Mouse (Mus musculus) spleen, postnatal 10 days (tissue): ENCODE data around the gene Plekhh3.
A peak's percentile ranks its signal among the peaks of the same experiment; 100 is the strongest.
"Not testable (repeated sequence)": the region's sequence is repeated elsewhere in the genome, so short reads cannot be mapped to it uniquely, and the experiment has no call there.

Experiments used
- DNase-seq, 2 experiments: peaks; one replicate each; pipeline ENCODE4 v3.0.0; 2021 to 2022; ENCODE audit warnings: low spot score in 2 of 2

Plekhh3 gene

DNA sequence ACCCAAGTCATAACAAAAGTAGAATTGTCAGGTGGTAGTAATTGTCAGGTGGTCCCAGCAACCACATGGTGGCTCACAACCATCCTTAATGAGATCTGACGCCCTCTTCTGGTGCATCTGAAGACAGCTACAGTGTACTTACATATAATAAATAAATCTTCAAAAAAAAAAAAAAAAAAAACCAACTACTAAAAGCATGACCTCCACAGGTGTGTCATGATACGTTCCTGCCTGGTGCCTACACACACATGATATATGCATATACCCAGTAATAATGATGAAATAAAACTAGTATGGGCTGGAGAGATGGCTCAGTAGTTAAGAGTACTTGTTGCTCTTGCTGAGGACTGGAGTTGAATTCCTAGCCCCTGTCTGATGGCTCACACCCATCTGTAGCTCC lies 20.1 kb downstream of the Plekhh3 start:
- no peak for DNase-seq

DNA sequence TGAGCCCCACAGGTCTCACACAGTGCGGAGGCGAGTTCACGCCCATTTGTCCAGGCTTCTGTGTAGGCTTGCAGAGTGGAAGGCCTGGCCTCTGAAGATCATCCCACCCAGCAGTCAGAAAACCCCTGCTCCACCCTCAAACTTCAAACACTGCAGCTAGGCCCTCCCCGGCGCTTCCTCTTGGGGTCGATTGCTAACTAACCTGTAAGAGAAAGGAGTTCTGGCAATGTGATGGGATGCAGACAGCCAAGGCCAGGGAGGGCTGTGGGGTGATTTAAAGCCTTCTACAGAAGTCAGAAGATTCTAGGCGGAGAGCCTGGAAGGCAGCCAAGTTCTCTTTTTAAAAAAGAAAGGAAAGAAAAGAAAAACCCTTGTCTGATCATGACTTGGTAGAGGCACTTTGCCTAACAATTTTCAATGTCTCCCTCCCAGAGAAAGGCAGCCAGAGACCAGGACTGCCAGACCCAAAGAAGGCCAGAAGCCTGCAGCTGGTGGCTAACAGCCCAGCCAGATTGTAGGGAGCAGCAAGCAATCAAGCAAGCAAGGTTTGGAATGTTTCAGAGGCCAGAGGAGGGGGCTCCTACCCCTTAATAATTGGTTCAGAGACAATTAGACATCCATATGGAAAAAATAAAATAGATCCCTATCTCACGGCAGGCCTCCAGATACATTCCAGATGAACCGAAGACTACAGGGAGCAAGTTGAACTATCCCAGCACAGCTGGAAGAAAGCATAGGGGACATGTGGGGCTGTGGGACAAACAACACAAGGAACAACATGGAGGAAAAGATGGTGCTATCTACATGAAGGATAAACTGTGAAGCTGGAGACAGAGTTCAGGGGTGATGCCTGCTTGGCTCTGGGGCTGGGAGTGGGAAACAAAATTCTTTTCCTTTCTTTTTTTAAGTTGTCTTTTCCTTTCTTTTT lies 21.7 kb downstream of the Plekhh3 start:
- DNase-seq, result no peak

DNA sequence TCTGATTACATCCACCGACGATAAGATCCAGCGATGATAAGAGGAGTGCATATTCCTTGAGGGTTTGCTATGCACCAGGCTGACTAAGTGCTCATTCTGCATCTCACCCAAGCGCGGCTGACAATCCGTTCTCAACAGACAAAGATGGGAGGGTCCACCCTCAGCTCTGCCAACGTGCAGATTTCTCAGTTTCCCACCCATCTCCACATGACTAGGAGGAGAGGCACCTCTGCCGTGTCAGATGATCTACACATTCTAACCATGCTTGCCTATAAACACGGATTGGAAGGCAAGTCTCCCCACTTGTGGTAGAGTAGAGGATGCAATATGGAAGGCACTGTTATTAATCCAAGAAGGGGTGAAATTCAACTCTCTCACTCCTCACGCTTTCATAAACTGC lies 22.4 kb downstream of the Plekhh3 start:
- DNase-seq, result no peak

DNA sequence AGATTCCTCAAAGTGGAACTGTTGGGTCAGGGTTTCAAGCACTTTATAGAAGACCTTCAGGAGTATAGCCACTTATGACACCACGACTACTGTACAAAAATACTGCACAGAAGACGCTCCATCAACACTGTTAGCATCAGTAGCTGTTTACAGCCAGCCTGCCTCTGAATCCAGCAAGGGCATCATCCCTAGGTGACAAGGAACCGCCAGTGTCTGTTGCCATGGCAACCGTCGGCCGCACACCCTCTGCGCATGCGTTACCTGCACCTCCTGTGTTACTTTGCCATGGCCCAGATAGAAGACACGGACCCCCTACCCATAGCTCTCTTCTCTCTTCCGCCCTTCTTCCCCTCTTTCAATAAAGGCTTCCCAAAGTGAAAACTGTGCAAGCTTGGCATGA lies 24.8 kb downstream of the Plekhh3 start:
- no peak for DNase-seq

DNA sequence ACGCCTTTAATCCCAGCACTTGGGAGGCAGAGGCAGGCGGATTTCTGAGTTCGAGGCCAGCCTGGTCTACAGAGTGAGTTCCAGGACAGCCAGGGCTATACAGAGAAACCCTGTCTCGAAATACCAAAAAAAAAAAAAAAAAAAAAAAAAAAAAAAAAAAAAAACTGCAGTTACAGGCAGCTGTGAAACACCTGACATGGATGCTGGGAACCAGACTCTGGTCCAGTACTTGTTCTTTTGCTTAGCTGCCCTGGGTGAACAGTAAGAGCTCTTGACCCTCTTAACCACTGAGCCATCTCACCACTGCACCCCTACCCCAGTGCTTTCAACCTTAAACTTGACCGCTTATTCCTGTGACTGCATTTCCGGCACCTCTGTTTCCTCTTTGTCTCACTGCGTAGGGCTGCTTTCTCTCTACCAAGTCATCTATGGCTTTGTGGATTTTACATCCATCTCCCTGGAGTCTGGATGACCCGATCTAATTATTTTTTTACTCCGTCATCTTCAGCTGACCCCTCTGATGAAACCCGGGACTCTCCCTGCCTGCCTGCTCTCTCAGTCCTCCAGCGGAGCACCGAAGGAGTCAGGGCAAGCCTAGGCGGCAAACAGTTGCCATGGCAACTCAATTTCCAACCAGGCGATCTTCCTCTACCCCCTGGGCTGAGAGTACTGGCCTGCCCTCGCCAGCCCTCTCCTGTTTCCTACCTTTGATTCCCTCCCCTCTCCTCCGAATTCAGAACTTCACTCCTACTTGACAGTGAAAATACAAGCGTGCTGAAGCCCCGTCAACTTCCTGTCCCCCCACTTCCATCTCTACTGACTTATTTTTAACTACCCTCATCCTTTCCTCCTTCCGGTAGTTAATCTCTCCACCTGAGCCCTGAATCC lies 27.6 kb downstream of the Plekhh3 start:
- peak in 1 of 2 experiments; percentile 40 for DNase-seq

DNA sequence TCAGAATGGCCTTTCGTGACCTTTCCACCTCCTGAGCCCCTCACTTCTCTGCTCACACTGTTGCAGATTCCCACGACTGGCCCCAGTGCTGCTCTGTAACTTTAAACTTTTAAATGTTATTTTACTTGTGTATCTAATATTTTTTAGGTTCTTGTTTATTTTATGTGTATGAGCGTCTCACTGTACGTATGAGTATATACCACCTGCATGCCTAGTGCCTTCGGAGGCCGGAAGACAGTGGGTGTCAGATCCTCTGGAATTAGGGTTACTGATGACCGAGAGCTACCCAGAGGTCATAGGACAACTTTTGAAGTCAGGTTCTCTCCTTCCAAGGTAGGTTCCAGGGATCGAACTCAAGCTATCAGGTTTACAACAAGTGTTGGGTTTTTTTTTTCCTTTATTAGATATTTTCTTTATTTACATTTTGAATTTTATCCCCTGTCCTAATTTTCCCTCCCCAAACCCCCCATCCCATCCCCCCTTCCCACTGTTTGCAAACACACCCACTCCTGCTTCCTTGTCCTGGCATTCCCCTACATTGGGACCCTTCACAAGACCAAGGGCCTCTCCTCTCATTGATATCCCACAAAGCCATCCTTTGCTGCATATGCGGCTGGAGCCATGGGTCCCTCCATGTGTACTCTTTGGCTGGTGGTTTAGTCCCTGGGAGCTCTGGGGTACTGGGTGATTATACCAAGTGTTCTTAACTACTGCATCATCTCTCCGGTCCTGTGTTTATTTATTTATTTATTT lies 28.8 kb downstream of the Plekhh3 start:
- no peak for DNase-seq

DNA sequence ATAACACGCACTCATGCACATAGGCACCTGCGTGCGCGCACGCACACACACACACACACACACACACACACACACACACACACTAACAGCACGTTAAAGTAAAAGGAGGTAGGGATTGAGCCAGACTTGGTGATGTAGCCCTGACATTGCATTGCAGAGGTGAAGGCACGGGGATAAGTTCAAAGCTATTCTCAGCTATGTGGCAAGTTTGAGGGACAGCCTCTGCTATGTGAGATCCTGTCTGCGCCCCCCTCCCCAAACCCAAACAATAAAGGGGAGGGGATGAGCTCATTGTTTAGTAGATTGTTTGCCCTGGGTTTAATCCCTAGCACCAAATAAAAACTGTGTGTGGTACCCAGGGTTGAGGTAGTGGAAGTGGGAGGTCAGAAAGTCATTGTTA lies 30.1 kb downstream of the Plekhh3 start:
- no peak for DNase-seq

DNA sequence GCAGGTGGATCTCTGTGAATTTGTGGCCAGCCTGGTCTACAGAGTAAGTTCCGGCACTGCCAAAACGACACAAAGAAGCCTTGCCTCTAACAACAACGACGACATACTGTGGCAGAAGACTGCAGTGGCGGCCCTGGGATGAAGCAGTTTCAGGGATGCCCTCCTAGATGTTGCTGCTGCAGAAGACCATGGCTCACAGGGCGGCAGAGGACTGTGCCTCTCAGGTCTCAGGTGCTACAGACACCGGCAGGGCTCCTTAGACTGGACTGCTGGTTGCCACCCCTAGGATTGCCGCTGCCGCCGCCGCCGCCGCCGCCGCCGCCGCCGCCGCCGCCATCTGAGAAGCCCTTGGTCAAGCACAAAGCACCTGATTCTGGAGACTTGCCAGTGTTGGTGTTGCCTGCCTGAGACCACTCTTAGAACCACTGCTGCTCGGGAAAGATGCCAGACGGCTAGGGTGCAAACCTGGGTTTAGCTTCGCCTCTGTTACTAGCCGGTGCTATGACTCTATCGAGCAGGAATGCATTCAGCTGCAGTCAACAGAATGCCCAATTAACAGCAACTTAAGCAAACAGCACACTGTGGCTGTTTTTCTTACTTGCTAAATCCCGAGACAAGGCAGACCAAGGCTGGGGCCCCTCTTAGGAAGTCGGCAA lies 30.9 kb downstream of the Plekhh3 start:
- DNase-seq, result no peak

DNA sequence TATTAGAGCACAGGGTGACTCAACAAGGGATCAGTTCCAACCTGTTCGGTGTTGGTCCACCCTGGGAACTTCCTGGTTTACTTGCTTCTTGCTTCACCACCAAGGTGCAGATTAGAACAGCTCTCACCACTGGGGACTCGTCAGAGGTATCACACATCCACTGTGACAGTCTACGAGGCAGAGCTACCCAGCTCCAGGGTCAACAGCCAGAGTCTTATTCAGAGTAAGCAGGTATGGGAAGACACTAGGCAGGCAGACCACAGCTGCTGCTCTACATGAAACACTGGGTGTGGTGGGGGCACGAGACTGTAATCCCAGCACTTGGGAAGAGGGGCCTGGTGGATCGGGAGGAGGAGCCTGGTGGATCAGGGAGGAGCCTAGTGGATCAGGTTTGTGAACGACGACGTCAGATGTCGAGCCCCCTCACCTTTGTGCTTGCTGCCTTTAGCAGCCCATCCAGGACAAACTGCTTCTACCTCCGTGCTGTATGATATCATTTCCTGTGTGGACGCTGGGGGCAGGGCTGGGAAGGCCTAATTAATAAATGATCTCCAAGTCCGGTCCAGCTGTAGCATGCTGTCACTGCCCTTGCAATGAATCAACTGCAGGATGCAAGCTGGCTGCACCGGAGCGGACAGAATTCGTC lies 32.5 kb downstream of the Plekhh3 start:
- no peak for DNase-seq

DNA sequence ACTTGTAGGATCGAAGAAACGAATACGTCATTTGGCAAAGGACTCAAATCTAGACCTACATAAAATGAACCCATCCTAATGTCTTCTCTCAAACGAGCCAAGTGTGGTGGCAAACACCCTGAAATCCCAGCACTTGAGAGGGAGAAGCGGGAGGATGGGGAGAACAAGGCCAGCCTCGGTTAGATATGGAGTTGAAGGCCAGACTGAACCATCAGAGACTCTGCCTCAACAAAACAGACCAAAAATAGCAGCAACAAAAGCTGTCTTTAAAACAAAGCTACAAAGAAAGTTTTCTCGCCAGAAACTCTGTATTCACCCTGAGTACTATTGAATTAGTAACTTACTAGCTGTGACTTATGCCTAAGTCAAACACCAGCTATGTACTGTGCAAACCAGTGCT lies 34.2 kb downstream of the Plekhh3 start:
- DNase-seq, result no peak

DNA sequence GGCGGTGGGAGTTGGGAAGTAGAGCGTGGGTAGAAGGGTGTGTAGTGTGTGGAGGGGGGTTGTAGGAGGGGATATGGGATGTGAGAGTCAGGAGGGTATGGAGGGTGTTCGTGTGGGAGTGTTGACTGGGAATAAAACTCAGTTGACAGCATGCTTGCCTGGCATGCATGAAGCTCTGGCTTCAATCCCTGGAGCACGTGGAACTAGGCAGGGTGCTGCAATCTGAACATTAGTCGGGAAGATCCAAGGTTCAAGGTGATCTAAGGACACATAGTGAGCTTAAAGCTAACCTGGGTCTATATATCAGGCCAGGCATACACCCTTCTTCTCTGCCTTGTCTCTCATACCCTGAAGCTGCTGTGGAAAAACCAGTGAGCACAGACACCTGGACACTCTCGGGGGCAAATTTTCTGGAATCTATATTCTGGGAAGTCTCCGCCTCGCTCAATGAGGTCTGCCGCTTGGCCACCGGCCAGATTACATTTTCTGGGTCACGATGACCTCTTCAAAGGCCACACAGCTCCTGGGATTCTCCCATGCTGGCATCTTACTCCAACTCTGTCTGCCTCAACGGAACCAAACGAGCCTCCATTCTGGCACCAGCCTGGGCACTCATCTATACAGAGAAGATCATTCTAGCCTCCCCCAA lies 36.8 kb downstream of the Plekhh3 start:
- DNase-seq, result no peak

DNA sequence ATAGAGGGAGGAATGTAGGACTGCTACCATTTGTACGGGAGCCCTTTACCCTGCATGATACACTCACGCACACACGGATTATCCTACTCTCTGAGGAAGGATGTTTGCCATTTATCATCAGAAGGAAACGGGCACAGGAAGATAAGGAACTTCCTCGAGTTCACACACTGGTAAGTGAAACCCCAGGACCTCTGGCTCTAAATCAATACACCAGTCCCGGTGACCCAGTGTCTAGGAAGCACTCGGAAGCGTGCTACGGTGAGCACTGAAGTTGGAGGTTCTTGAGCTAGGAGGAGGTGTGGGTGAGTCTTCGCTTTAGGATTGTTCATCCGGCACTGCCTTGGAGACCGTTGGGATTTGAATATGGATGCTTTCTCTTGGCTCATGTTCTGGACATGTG lies 38.1 kb downstream of the Plekhh3 start:
- no peak for DNase-seq

DNA sequence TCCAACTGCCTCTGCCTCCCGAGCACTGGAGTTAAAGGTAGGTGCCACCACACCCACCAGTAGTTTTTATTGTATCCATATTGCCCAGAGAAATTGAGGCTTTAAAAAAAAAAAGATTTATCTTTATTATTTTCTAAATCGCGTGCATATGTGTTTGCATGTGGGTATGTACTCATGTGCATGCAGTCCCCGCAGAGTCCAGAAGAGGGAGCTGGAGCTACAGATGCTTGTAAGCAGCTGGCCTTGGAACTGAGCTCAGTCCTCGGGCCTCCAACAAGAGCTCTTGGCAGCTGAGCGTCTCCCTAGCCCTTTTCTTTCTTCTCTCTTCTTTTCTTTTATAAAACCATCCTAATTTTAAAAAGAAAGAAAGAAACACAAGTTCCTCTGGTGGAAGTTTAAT lies 39.5 kb downstream of the Plekhh3 start:
- peak in 1 of 2 experiments; percentile 54 for DNase-seq

DNA sequence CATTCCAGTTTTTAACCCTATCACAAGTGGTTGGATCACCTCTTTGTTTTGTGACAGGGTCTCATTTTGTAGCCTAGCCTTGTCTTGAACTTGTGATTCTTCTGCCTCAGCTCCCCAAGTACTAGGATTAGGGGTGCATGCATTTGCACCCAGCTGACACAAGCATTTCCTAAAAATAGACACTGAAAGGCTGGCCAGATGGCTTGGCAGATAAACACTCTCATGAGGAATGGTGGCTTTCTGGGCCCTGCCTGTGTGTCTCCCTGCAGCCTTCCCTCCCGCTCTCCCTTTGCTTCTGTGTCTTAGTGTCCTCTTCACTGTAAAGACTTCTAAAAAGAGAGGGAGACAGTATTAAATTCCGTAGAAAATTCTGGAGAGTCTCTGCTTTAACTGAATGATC lies 40.0 kb downstream of the Plekhh3 start:
- no peak for DNase-seq

DNA sequence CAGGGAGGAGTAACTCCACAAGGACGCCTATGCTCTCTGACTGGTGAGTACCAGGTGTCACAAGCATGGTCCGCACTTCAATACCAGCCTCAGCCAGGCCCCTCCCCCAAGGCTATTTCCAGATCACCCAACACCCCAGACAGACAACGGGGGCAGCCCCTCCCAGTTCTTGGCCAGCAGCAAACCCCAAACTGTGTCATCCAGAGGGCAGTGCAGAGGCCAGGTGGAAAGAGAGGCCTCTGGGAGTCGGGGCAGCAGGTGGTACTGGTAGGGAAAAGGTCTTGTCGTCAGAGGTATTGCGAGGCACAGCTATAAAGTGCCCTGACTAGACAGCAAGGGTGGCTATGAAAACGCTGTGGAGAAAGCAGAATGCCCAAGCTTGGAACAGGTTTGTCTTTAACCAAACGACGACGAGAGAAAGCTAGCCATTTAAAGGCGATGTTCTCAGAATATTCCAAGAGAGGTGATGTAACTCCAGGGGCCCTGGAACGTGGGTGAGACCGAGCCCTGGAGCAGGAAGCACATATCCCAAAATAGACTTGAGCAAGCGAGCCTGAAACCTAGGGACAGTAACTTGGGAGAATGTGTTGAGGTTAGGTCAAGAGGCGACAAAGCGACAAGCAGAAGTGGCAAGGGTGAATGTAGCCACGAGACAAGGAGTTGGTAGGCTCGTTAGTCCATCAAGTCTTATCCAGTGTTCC lies 40.9 kb downstream of the Plekhh3 start:
- DNase-seq, result peak in 1 of 2 experiments; percentile 24

DNA sequence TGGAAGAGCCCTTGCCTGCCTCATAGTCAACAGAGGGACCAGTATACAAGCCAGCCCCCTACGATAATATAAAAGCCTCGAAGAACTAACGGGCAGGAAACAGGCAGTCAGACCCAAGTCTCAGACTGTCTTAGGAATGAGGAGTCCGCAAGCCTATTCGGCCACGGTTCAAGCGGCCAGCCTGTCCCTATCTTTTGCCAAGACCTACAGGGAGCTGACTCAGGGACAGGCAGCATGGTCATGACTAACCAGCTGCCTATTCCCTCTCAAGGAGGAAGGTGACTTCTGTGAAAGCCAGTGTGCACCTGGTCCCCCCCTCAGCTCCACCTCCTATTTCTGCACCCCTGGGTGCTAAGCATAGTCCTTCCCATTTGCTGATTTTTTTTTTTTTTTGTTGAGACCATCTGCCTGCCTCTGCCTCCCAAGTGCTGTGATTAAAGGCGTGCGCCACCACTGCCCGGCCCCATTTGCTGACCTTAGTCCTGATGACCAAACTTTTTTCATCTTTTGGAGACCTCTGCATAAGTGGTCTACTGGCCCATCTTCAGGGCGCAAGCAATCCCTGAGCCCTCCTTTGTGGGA lies 42.1 kb downstream of the Plekhh3 start:
- no peak for DNase-seq

DNA sequence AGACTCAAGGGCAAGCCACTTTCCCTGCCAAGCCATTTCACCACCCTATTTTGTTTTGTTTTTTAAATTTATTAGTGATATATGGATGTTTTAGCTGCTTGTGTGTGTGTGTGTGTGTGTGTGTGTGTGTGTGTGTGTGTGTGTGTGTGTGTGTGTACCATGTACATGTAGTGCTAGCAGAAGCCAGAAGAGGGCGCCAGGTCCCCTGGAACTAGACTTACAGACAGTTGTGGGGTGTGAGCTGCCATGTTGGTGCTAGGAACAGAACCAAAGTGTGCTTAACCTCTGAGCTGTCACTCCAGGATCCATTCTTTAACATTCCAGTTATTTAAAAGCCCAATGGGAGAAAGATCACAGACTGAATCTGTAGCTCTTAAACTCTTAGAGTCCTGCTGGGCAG lies 44.1 kb downstream of the Plekhh3 start:
- DNase-seq, result peak in 1 of 2 experiments; percentile 53

DNA sequence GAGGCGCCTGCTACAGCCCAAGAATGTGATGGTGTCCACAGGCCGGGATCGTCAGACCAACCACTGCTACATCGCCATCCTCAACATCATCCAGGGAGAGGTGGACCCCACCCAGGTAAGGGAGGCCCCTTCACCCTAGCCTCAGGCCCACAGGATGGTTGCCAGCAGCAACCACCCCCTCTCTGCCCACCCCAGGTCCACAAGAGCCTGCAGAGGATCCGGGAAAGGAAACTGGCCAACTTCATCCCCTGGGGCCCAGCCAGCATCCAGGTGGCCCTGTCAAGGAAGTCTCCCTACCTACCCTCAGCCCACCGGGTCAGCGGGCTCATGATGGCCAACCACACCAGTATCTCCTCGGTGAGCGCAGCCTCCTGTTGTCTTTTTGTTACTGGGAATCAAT lies 46.1 kb downstream of the Plekhh3 start:
- not testable (repeated sequence) for DNase-seq

DNA sequence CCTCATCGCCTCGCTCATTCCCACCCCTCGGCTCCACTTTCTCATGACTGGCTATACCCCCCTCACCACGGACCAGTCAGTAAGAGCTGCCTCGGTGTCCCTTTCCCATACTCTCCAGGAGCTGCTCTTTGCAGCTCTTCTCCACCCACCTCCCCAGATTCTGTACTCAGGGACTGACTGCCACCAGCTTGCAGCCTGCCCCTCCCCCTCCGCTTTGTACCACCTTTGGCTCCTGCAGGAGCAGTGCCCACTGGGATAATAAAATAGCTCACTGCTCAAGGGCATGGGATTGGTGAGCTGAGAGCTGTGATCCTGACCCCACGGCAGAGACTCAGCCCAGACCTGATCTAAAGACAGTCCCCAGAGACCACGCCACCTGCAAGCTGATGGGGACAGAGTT lies 46.7 kb downstream of the Plekhh3 start:
- DNase-seq, result not testable (repeated sequence)
